Mouse (Mus musculus): ENCODE measurements around the gene Slc4a4. TPM values are rescaled to one million over a fixed set of nuclear protein-coding genes. Genes with fewer than 3 reads are reported as not detected.

The Slc4a4 gene
- polyA plus RNA-seq, 1 experiment from 2014 or later, result 6.2 TPM

DNA sequence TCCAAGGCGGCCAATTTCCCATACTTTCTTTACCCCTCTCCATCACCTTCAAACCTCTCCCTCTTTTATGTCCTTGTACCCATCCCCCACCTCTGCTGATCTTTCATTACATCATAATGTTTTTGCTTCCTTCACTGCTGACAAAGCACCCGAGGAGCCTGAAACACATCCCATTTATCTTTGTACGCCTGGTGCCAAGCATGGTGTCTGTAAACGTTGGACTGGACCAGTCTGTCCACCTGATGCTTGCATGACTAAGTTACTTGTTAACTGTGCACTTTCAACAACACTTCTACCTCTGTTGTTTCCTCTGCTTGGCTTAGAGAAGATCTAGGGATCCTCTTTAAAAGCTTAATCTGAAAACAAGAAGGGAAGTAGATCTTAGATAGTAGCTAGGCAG lies 180.5 kb downstream of the Slc4a4 start:
- Histone ChIP-seq H3K4me3 (no peak overlapping the region), H3K36me3 (no peaks in the 10 kb centered on the region), H3K4me2 (no peak overlapping the region), H3K9ac (no peak overlapping the region), H3K27ac (replicated peaks) (no peak overlapping the region), H3K9me3 (no peaks in the 10 kb centered on the region), H3K27me3 (no peaks in the 10 kb centered on the region), H3K4me1 (replicated peaks) (no peaks in the 10 kb centered on the region)
- 85% methylated on average over 4 of the region's 4 CpGs for WGBS
- ATAC-seq (ENCODE audit: low read depth), result no peak

DNA sequence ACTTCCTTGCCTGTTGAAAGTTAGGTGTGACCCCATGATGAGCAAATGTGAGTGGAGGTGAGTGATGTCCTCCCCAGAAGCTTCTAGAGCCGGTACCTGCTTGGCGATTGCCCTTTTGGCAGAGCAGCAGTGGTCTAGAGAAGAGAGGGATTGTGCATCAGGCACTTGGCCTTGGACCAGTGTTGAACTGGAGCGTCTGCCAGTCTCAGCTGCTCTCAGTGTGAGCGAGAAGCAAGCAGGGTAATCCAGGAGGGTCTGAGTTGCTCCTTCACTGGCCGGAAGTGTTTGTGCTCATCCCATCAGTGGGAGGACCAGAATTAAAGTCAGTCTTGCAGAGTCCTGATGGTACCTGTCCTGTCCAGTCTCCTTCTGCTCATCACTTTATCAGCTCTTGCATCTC lies 181.5 kb downstream of the Slc4a4 start:
- no peaks in the 10 kb centered on the region for H3K4me1 ChIP-seq (replicated peaks)
- no peak overlapping the region for H3K4me2 ChIP-seq
- ATAC-seq (ENCODE audit: low read depth), result no peak
- H3K27me3 ChIP-seq, result no peaks in the 10 kb centered on the region
- no peaks in the 10 kb centered on the region for H3K9me3 ChIP-seq
- no peak overlapping the region for H3K4me3 ChIP-seq
- no peak overlapping the region for H3K27ac ChIP-seq (replicated peaks)
- no peak overlapping the region for H3K9ac ChIP-seq
- 98% methylated on average over 5 of the region's 5 CpGs for WGBS
- no peaks in the 10 kb centered on the region for H3K36me3 ChIP-seq

DNA sequence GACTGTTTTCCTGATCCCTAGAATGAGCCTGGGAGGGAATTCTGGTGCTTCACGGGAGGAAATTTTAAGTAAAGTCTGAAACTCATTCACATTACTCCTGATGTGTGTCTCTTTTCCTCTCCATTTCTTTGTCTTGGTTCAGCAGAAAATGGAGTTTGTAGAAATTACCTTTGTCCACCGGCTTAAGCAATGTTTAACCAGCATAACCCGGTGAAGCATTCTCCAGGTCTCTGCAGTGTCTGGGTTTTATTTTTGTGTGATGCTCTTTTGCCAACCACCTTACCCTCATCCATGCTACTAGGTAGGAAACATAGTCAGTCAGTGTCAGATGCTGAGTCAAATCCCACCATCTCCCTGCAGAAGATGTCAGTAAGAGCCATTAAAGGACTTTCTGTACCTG lies 183.4 kb downstream of the Slc4a4 start:
- H3K27ac ChIP-seq (replicated peaks), result no peak overlapping the region
- no peak overlapping the region for H3K9ac ChIP-seq
- no peaks in the 10 kb centered on the region for H3K4me1 ChIP-seq (replicated peaks)
- no peak for ATAC-seq (ENCODE audit: low read depth)
- no peaks in the 10 kb centered on the region for H3K27me3 ChIP-seq
- H3K4me3 ChIP-seq, result no peak overlapping the region
- H3K36me3 ChIP-seq, result no peaks in the 10 kb centered on the region
- H3K9me3 ChIP-seq, result no peaks in the 10 kb centered on the region
- 95% methylated on average over 3 of the region's 3 CpGs for WGBS
- no peak overlapping the region for H3K4me2 ChIP-seq

DNA sequence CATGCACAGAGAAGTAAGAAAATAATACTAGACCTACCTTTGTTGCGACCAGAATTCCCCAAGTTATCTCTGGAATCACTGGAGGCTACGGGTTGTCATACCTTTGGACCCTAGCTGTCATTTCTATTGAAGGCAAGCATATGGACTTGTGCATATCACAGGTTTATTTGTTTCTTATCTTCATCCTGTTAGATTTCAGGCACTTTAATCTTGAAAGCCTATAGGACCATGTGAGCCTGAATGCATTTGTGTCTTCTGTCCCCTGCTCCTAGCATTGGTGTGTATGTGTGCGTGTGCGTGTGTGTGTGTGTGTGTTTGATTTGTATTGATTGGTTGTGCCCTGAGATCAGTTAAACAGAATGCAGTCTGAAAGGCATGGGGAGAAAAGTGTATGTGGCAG lies 185.3 kb downstream of the Slc4a4 start:
- Histone ChIP-seq H3K27me3 (no peaks in the 10 kb centered on the region), H3K4me2 (no peak overlapping the region), H3K9me3 (no peaks in the 10 kb centered on the region), H3K4me1 (replicated peaks) (no peaks in the 10 kb centered on the region), H3K36me3 (no peaks in the 10 kb centered on the region), H3K4me3 (no peak overlapping the region), H3K9ac (no peak overlapping the region), H3K27ac (replicated peaks) (no peak overlapping the region)
- WGBS, result 95% methylated on average over 4 of the region's 4 CpGs
- ATAC-seq (ENCODE audit: low read depth), result no peak

DNA sequence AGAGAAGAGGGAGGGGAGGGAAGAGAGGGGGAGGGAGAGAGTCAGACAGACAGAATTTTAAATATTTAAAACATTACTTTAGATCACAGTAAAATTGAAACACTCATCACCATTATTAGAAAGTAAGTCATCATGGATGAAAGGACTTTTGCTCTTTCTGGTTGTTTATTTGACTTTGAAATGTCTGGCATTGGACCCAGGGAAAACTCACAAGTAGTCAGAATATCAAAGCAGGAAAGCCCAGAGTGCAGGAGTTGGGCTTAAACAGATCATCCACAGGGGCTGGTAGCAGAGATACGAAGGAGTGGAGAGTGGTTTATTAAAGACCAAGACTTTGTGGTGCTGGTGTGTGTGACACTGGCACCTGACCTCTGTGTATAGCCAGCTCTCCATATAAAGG lies 191.1 kb downstream of the Slc4a4 start:
- WGBS, result 79% methylated on average over 1 of the region's 1 CpGs
- H3K27ac ChIP-seq (replicated peaks), result no peak overlapping the region

DNA sequence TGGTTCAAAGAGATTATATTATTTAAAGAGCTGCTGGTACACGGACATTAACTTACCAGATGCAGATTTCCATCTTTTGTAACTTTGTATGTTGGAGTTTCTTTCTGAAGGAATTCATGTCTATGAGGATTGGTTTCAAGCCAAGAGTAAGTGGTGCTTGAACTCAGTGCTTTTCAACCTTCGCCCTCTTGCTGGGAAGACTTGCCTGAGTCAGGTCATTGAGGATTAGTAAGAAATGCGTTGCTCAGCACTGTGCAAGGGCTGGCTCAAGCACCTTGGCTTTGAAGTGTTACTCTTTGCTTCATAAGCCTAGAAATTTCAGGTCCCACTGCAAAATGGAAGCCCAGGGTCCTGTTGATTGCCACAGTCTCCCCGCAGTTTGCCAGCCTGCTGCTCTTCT lies 196.9 kb downstream of the Slc4a4 start:
- no peak for ATAC-seq (ENCODE audit: low read depth)
- Histone ChIP-seq H3K9ac (no peak overlapping the region), H3K27me3 (no peaks in the 10 kb centered on the region), H3K27ac (replicated peaks) (no peak overlapping the region), H3K4me1 (replicated peaks) (no peaks in the 10 kb centered on the region), H3K36me3 (no peaks in the 10 kb centered on the region), H3K4me3 (no peak overlapping the region), H3K4me2 (no peak overlapping the region), H3K9me3 (no peaks in the 10 kb centered on the region)
- 89% methylated on average over 4 of the region's 4 CpGs for WGBS

More for the DNA sequence above, 191.1 kb downstream of the Slc4a4 start:
- no peak overlapping the region for H3K4me2 ChIP-seq
- H3K4me3 ChIP-seq, result no peak overlapping the region
- H3K9ac ChIP-seq, result no peak overlapping the region
- no peaks in the 10 kb centered on the region for H3K36me3 ChIP-seq
- no peaks in the 10 kb centered on the region for H3K9me3 ChIP-seq
- no peaks in the 10 kb centered on the region for H3K27me3 ChIP-seq
- no peak for ATAC-seq (ENCODE audit: low read depth)
- H3K4me1 ChIP-seq (replicated peaks), result no peaks in the 10 kb centered on the region

DNA sequence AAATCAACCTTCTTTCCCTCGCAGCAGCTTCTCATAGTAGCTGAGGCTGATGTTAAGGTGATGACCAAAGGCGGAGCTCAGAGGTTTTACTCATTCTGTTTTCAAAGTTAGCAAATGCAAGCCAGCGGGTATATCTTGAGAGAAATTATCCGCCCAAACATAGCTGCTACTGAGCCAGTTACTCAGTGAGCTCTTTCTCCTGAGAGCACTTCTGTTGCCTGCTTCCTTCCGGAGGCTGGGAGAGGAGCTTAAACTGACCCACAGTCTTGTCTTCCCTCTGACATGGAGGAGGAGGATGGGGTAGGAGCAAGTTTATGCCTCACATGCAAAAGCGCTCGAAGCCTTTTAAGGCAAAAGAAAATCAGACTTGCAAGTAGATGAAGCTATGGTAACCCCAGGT lies 201.3 kb downstream of the Slc4a4 start:
- Histone ChIP-seq H3K9ac (no peak overlapping the region), H3K27ac (replicated peaks) (no peak overlapping the region), H3K4me2 (no peak overlapping the region), H3K27me3 (no peaks in the 10 kb centered on the region), H3K36me3 (no peaks in the 10 kb centered on the region), H3K4me3 (no peak overlapping the region), H3K4me1 (replicated peaks) (no peaks in the 10 kb centered on the region), H3K9me3 (no peaks in the 10 kb centered on the region)
- no peak for ATAC-seq (ENCODE audit: low read depth)
- WGBS, result 84% methylated on average over 7 of the region's 7 CpGs

DNA sequence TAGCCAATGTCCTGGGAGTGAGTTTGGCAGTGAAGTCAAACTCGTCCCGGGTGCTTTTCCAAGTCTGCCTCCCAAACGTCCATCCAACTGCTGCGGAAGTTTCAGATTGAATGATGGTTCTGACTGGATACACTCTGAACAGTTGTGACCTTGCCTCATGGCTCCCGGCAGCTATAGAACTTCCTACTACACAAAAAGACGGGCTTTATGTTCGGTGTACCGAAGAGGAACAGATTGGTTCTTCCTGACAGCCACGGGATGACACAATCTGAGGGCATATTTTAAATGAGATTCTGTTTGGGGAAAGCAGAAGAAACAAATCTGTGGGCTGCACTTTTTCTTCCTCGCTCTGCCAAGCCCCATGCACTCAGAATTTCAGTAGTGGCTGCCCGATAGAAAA lies 201.8 kb downstream of the Slc4a4 start:
- Histone ChIP-seq H3K9ac (no peak overlapping the region), H3K36me3 (no peaks in the 10 kb centered on the region), H3K27me3 (no peaks in the 10 kb centered on the region), H3K4me1 (replicated peaks) (no peaks in the 10 kb centered on the region), H3K9me3 (no peaks in the 10 kb centered on the region), H3K4me3 (no peak overlapping the region), H3K27ac (replicated peaks) (no peak overlapping the region), H3K4me2 (no peak overlapping the region)
- ATAC-seq (ENCODE audit: low read depth), result no peak
- 67% methylated on average over 11 of the region's 11 CpGs for WGBS

DNA sequence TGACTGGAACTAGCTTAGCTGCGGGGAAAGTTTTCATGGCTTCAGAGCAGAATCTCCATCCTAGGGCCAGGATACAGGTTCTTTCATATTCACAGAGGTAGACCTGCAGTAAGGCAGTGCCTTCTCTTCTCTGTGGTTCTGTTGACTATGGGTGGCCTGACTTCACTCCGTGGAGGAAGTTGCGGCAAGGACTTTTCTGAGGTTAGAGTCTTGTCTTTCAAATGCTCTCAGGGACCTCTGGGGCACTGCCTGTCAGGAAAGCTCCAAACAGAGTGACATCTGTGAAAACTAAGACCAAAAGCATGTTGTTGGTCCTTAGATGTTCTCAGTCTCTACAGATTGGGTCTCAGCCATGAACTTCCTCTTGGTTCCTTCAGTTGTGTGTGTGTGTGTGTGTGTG lies 203.5 kb downstream of the Slc4a4 start:
- Histone ChIP-seq H3K27ac (replicated peaks) (no peak overlapping the region), H3K36me3 (no peaks in the 10 kb centered on the region), H3K9ac (no peak overlapping the region), H3K4me3 (no peak overlapping the region), H3K4me1 (replicated peaks) (no peaks in the 10 kb centered on the region), H3K4me2 (no peak overlapping the region), H3K9me3 (no peaks in the 10 kb centered on the region), H3K27me3 (no peaks in the 10 kb centered on the region)
- ATAC-seq (ENCODE audit: low read depth), result no peak
- 89% methylated on average over 3 of the region's 3 CpGs for WGBS

DNA sequence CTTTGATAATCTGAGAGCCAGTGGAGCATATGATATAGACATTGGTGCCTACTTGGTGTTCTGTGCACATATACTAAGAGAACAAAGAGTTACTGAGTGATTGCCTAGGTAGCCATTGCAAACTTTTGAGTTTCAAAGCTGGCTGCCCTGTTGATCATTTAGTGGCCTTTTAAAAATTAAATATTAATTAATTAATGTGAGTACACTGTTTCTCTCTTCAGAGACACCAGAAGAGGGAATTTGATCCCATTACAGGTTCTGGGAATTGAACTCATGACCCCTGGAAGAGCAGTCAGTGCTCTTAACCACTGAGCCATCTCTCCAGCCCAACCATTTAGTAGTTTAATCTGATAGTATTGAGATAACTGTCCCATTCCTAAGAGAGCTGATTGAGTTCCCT lies 209.8 kb downstream of the Slc4a4 start:
- Histone ChIP-seq H3K4me3 (no peak overlapping the region), H3K9me3 (no peaks in the 10 kb centered on the region), H3K36me3 (no peaks in the 10 kb centered on the region), H3K9ac (no peak overlapping the region), H3K4me1 (replicated peaks) (no peaks in the 10 kb centered on the region), H3K4me2 (no peak overlapping the region), H3K27ac (replicated peaks) (no peak overlapping the region), H3K27me3 (no peaks in the 10 kb centered on the region)
- ATAC-seq (ENCODE audit: low read depth), result no peak

DNA sequence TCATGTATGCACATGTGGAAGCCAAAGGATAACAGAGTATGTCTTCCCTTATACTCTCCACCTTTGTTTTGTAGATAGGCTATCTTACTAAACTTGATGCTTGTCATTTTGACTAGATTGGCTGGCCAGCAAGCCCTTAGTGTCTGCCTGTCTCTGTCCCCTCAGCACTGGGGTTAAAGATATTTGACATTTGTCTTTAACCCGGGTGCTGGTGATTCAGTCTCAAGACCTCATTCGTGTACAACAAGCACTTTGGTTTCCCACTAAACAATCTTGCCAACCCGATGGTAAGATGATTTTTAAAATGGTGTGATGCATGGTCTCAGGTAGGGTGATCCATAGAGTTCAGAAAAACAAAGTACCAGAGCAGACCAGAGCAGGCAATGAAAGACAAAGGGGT lies 210.7 kb downstream of the Slc4a4 start:
- no peak for ATAC-seq (ENCODE audit: low read depth)
- WGBS, result 93% methylated on average over 3 of the region's 3 CpGs
- Histone ChIP-seq H3K27ac (replicated peaks) (no peak overlapping the region), H3K36me3 (no peaks in the 10 kb centered on the region), H3K9ac (no peak overlapping the region), H3K4me2 (no peak overlapping the region), H3K27me3 (no peaks in the 10 kb centered on the region), H3K9me3 (no peaks in the 10 kb centered on the region), H3K4me1 (replicated peaks) (no peaks in the 10 kb centered on the region), H3K4me3 (no peak overlapping the region)

DNA sequence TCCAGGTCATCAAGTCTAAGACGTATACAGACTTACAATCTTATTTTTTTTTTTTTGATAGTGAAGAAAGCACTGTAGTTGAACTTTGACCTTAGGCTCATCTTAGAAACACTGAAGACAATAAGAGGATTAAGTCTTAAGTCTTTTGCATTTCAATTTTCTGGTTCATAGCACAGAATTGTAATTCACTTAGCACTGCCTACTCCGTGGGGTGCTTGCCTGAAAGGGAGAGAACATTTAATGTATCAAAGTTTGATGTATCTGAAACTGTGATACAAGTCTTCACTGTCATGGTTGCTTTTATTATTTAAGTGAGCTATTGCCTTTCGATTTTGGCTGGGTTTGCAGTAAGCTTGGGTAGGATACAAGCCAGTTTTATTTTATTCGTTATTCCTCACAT lies 211.5 kb downstream of the Slc4a4 start:
- no peak overlapping the region for H3K4me3 ChIP-seq
- no peak for ATAC-seq (ENCODE audit: low read depth)
- H3K4me2 ChIP-seq, result no peak overlapping the region
- H3K4me1 ChIP-seq (replicated peaks), result no peaks in the 10 kb centered on the region
- 61% methylated on average over 4 of the region's 4 CpGs for WGBS
- no peaks in the 10 kb centered on the region for H3K36me3 ChIP-seq
- no peaks in the 10 kb centered on the region for H3K27me3 ChIP-seq
- H3K27ac ChIP-seq (replicated peaks), result no peak overlapping the region
- H3K9me3 ChIP-seq, result no peaks in the 10 kb centered on the region
- no peak overlapping the region for H3K9ac ChIP-seq

DNA sequence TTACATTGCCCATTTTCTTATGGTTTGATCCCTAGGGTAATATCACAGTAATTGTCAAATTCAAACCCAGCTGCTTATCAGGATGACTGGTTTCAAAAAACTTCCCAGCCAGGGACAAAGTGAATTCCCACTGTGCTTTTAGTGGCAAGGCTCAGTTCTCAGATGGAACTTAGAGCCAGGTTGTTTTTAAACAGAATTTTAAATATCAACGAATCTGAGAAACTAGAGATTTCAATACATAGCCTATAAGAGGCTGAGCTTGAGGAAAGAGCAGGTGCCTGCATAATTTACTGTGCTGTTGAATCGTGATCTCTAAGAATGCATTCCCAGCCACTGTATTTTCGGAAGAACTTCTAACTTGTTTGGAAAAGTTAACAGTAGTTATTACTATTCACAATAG lies 213.3 kb downstream of the Slc4a4 start:
- Histone ChIP-seq H3K36me3 (no peaks in the 10 kb centered on the region), H3K4me3 (no peak overlapping the region), H3K4me2 (no peak overlapping the region), H3K9ac (no peak overlapping the region), H3K27me3 (no peaks in the 10 kb centered on the region), H3K27ac (replicated peaks) (no peak overlapping the region), H3K4me1 (replicated peaks) (no peaks in the 10 kb centered on the region), H3K9me3 (no peaks in the 10 kb centered on the region)
- no peak for ATAC-seq (ENCODE audit: low read depth)
- whole genome bisulfite sequencing, result 83% methylated on average over 3 of the region's 3 CpGs

DNA sequence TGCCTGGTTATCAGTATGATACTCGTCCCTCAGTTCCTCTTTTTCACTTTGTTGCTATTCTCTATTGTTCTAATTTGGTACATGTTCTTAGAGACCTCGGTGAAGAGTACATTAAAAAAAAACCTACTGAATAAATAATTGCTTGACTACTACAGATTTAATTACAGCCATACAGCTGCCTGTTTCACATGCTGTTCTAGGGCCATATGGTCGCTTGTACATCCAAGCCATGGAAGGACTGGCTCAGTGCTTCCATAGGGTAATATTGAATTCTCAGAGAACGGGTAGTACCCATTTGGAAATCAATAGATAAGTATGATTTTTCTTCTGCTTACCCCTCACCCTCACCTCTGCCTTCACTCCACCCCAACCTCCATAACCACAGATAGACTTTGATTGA lies 215.9 kb downstream of the Slc4a4 start:
- Histone ChIP-seq H3K36me3 (no peaks in the 10 kb centered on the region), H3K4me2 (no peak overlapping the region), H3K4me1 (replicated peaks) (no peaks in the 10 kb centered on the region), H3K27ac (replicated peaks) (no peak overlapping the region), H3K9ac (no peak overlapping the region), H3K9me3 (no peaks in the 10 kb centered on the region), H3K4me3 (no peak overlapping the region), H3K27me3 (no peaks in the 10 kb centered on the region)
- 64% methylated on average over 4 of the region's 4 CpGs for WGBS
- ATAC-seq (ENCODE audit: low read depth), result no peak
